ENCODE assay signal across 7 mouse cellular contexts in the genomic region with DNA sequence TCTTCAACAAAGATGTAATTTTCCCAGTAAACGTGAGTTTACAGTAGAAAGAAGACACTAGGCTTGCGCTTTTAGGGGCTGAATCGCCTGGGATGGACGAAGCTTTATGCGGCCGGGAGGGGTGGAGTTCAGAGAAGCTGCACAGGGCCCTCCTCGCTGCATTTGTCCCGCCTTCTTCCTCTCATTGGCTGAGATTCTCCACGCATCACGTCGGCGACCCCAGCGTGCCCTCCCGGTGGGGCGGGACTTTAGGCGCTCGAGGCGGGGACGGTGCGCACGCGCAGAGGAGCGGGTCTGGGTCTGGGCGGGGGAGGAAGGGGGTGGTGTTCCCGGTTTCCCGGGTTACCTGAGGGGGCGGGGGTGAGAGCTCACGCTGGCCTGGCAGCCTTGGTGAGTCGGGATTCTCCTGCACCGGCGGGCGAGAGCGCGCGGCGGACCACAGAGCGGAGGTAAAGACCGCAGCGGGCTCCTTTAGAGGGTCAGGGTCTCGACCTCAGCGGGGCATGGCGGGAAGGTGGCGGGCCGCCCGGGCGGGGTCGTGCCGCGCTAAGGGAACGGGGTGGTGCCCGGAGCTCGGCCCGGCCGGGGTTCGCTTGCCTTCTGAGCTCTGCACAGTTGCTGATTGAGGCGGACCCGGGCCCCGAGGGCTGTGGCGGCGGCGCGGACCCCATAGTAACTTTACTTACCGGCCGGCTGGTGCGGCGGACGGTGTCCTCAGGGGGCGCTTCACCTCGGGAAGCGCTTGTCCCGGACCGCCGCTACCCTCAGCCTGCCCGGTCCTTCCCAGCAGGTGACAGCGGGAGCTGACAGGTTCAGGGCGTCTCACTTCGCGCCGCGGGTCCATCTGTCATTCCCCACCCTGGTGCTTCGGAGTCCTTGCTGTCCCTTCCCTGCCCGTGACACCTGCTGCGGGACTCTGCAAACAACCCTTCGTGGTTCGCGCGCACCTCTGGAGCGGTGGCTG. TPM values are rescaled to one million over a fixed set of nuclear protein-coding genes. Genes with fewer than 3 reads are reported as not detected.
DNase-seq lines count a peak whose midpoint lies in the region; ATAC-seq and TF ChIP-seq lines count a peak whose summit lies in the region.

A gene (plus strand): TSS at position 350 of the 964 bp plus-strand sequence.

- H3K27ac ChIP-seq in intestine, postnatal 0 days (ENCODE audit: low read depth, low read length), result no peak within 1 kb of the TSS
- H3K27ac ChIP-seq in midbrain, embryonic 12.5 days (replicated peaks), result peak within 1 kb of the TSS; percentile 73
- no peak within 1 kb of the TSS; the same call in 1 of the 2 replicates for H3K27ac ChIP-seq in small intestine, adult 2 months (ENCODE audit: insufficient read depth, low read depth, low read length)

- WGBS in intestine, postnatal 0 days, result under 1% methylated on average over 57 of the region's 88 CpGs
- WGBS in midbrain, embryonic 12.5 days, result under 1% methylated on average over 88 of the region's 88 CpGs
- WGBS in small intestine, adult 2 months, result under 1% methylated on average over 88 of the region's 88 CpGs

- no peaks in the 10 kb centered on the region for H3K27me3 ChIP-seq in intestine, postnatal 0 days (replicated peaks; ENCODE audit: control insufficient read depth, insufficient read depth, low read length)
- no peaks in the 10 kb centered on the region for H3K27me3 ChIP-seq in midbrain, embryonic 12.5 days
- no peaks in the 10 kb centered on the region for H3K27me3 ChIP-seq in small intestine, adult 2 months (ENCODE audit: control insufficient read depth, insufficient read depth, low read length)

- H3K36me3 ChIP-seq in intestine, postnatal 0 days (ENCODE audit: control insufficient read depth, insufficient read depth), result no peaks in the 10 kb centered on the region
- H3K36me3 ChIP-seq in midbrain, embryonic 12.5 days, result no peaks in the 10 kb centered on the region
- no peaks in the 10 kb centered on the region for H3K36me3 ChIP-seq in small intestine, adult 2 months (ENCODE audit: control insufficient read depth, insufficient read depth, low read length)

- no peaks in the 10 kb centered on the region for H3K9me3 ChIP-seq in intestine, postnatal 0 days (ENCODE audit: control insufficient read depth)
- no peaks in the 10 kb centered on the region for H3K9me3 ChIP-seq in midbrain, embryonic 12.5 days

- peaks cover 6% of the 10 kb centered on the region; the same call in 1 of the 2 replicates for H3K4me1 ChIP-seq in intestine, postnatal 0 days (replicated peaks; ENCODE audit: control insufficient read depth, insufficient read depth, low read length)
- peaks cover 8% of the 10 kb centered on the region for H3K4me1 ChIP-seq in midbrain, embryonic 12.5 days
- H3K4me1 ChIP-seq in small intestine, adult 2 months (ENCODE audit: control insufficient read depth, insufficient read depth, insufficient read length, low read length), result no peaks in the 10 kb centered on the region

- H3K4me3 ChIP-seq in intestine, postnatal 0 days (ENCODE audit: low read depth, low read length), result peak within 1 kb of the TSS; percentile 83
- peak within 1 kb of the TSS; percentile 80 for H3K4me3 ChIP-seq in midbrain, embryonic 12.5 days
- peak within 1 kb of the TSS; percentile 86 for H3K4me3 ChIP-seq in small intestine, adult 2 months (ENCODE audit: low read depth, low read length)

- peak within 1 kb of the TSS; percentile 95 for H3K4me2 ChIP-seq in intestine, postnatal 0 days (replicated peaks; ENCODE audit: low read depth)
- peak within 1 kb of the TSS; percentile 66 for H3K4me2 ChIP-seq in midbrain, embryonic 12.5 days (replicated peaks)

- peak; percentile 100 for DNase-seq in adrenal gland, adult 2 months
- DNase-seq in embryo, embryonic 11.5 days (ENCODE audit: low read depth, low spot score), result peak; percentile 97
- DNase-seq in gastrocnemius, postnatal 4 days (ENCODE audit: low spot score in 2 of 2), result peak; percentile 99
- peak; percentile 100 for DNase-seq in left cerebral cortex, postnatal 4 days

- peak within 1 kb of the TSS; percentile 71 for H3K9ac ChIP-seq in intestine, postnatal 0 days (ENCODE audit: low read depth, low read length)
- H3K9ac ChIP-seq in midbrain, embryonic 12.5 days (replicated peaks), result peak within 1 kb of the TSS; percentile 61

- TF ChIP-seq POLR2A in small intestine, adult 2 months (IDR thresholded peaks at IDR 0.05; ENCODE audit: low read depth, low read length), result peak; percentile 40

- ATAC-seq in intestine, postnatal 0 days, result peak; percentile 100
- ATAC-seq in midbrain, embryonic 12.5 days (ENCODE audit: low FRiP score, low read depth), result peak; percentile 99

- intact Hi-C loops in left cerebral cortex, postnatal 4 days (cut with DNase I), result no loop called here

- TF ChIP-seq CTCF in intestine, postnatal 0 days (IDR thresholded peaks at IDR 0.05; ENCODE audit: low read depth), result peak; percentile 57
- TF ChIP-seq CTCF in small intestine, adult 2 months (IDR thresholded peaks at IDR 0.05; ENCODE audit: extremely low read depth, insufficient read length, insufficient replicate concordance, low read depth, low read length), result 0 out of 2 replicates have a peak, but pooled peaks have one; percentile 3

RNA-seq across cellular contexts. Expression of the gene that starts here (rescaled TPM):
- total RNA-seq in adrenal gland, adult 2 months (2021), result 10 to 100 TPM; 27.8 to 31.4 TPM
- polyA plus RNA-seq in adrenal gland, adult 2 months (2012; rRNA removed), result 1.2 TPM in 2 replicates
- total RNA-seq in gastrocnemius, postnatal 4 days (2021), result 10 to 100 TPM; 13.7 to 16.4 TPM
- 1.1 and 1.7 TPM in 2 replicates for polyA plus RNA-seq in intestine, postnatal 0 days (2015; fragmentation: Nextera tagmentation; extraction: Ambion mirVana)
- total RNA-seq in left cerebral cortex, postnatal 4 days (2021), result 10 to 100 TPM; 27.7 to 33.7 TPM
- 3.8 and 4.7 TPM in 2 replicates for polyA plus RNA-seq in midbrain, embryonic 12.5 days (2016; fragmentation: Nextera tagmentation; extraction: Ambion mirVana)
- polyA plus RNA-seq in small intestine, adult 2 months (2012; rRNA removed), result 1.6 and 2.5 TPM in 2 replicates
